8 mouse cellular contexts compared by ENCODE assay signal in the genomic region with DNA sequence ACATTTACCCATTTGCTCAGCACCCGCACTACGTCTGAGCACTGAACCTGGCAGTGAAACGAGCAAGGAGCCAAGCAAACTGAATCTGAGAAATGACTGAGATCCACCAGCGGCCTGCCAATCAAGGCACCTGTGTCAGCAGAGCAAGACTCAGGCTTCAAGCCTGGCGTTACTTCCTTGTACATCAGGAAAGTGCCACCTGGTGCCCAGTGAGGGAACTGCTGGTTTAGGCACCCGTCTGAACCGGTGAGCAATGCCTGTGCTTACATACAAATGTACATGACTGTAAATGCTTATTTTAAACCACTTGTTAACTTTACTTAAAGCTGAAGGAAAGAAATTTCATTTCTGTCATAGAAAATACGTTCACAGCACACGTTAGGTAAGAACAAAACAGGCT. TPM values are rescaled to one million over a fixed set of nuclear protein-coding genes. Genes with fewer than 3 reads are reported as not detected.
A peak's percentile ranks its signal among the peaks of the same experiment; 100 is the strongest.
DNase-seq lines count a peak whose midpoint lies in the region; ATAC-seq lines count a peak whose summit lies in the region.

No protein-coding gene starts in this region.

- peaks cover 13% of the 10 kb centered on the region; the same call in 1 of the 2 replicates for H3K4me1 ChIP-seq in hindbrain, embryonic 10.5 days (replicated peaks)
- 0 out of 2 replicates have a peak, but pooled peaks cover 2% of the 10 kb centered on the region for H3K4me1 ChIP-seq in hindbrain, embryonic 12.5 days
- no peaks in the 10 kb centered on the region for H3K4me1 ChIP-seq in hindbrain, embryonic 14.5 days (replicated peaks; ENCODE audit: control insufficient read depth, insufficient read depth, low read length)
- H3K4me1 ChIP-seq in midbrain, embryonic 16.5 days (ENCODE audit: control insufficient read depth, insufficient read depth, low read length): peaks cover 3% of the 10 kb centered on the region; the same call in 1 of the 2 replicates

- 21% methylated on average over 9 of the region's 9 CpGs for WGBS in hindbrain, embryonic 10.5 days
- 20% methylated on average over 9 of the region's 9 CpGs for WGBS in hindbrain, embryonic 12.5 days
- WGBS in hindbrain, embryonic 14.5 days: 18% methylated on average over 9 of the region's 9 CpGs
- 16% methylated on average over 9 of the region's 9 CpGs for WGBS in midbrain, embryonic 16.5 days

- H3K4me3 ChIP-seq in hindbrain, embryonic 10.5 days: no peak overlapping the region
- H3K4me3 ChIP-seq in hindbrain, embryonic 12.5 days: no peak overlapping the region
- no peak overlapping the region for H3K4me3 ChIP-seq in hindbrain, embryonic 14.5 days (replicated peaks; ENCODE audit: low read length)
- no peak overlapping the region for H3K4me3 ChIP-seq in midbrain, embryonic 16.5 days (ENCODE audit: low read depth, low read length)

- H3K9ac ChIP-seq in hindbrain, embryonic 12.5 days: no peak overlapping the region
- no peak overlapping the region for H3K9ac ChIP-seq in hindbrain, embryonic 14.5 days
- H3K9ac ChIP-seq in midbrain, embryonic 16.5 days (ENCODE audit: low read depth, low read length): no peak overlapping the region

- no peaks in the 10 kb centered on the region for H3K9me3 ChIP-seq in hindbrain, embryonic 10.5 days
- H3K9me3 ChIP-seq in hindbrain, embryonic 12.5 days (replicated peaks): no peaks in the 10 kb centered on the region
- H3K9me3 ChIP-seq in hindbrain, embryonic 14.5 days (ENCODE audit: control insufficient read depth, low read length): no peaks in the 10 kb centered on the region
- H3K9me3 ChIP-seq in midbrain, embryonic 16.5 days (replicated peaks; ENCODE audit: control insufficient read depth, low read length, poor library complexity, severe bottlenecking): no peaks in the 10 kb centered on the region

- no peaks in the 10 kb centered on the region for H3K36me3 ChIP-seq in hindbrain, embryonic 10.5 days
- H3K36me3 ChIP-seq in hindbrain, embryonic 12.5 days: no peaks in the 10 kb centered on the region
- no peaks in the 10 kb centered on the region for H3K36me3 ChIP-seq in hindbrain, embryonic 14.5 days (replicated peaks; ENCODE audit: control insufficient read depth, insufficient read depth)
- H3K36me3 ChIP-seq in midbrain, embryonic 16.5 days (ENCODE audit: control insufficient read depth, insufficient read depth, low read length): no peaks in the 10 kb centered on the region

- ATAC-seq in hindbrain, embryonic 12.5 days (ENCODE audit: low FRiP score): no peak
- no peak for ATAC-seq in hindbrain, embryonic 14.5 days (ENCODE audit: low FRiP score)
- 0 out of 2 replicates have a peak, but pooled peaks have one; percentile 60 for ATAC-seq in midbrain, embryonic 16.5 days

- DNase-seq in hindbrain, embryonic 10.5 days (ENCODE audit: low spot score): peak; percentile 83
- DNase-seq in cerebellum, adult 11-12 months: peak; percentile 71
- DNase-seq in forelimb bud, embryonic 11.5 days (ENCODE audit: low read depth, low spot score): peak; percentile 70
- DNase-seq in hindbrain, embryonic 14.5 days (ENCODE audit: low spot score): peak; percentile 92
- peak; percentile 37 to 67 for DNase-seq in left cerebral cortex, adult 8-10 months (ENCODE audit: low spot score in 2 of 2)
- peak; percentile 83 to 86 for DNase-seq in spleen, postnatal 36 days (ENCODE audit: low spot score in 2 of 2)

- H3K27ac ChIP-seq in hindbrain, embryonic 10.5 days: no peak overlapping the region
- no peak overlapping the region for H3K27ac ChIP-seq in hindbrain, embryonic 12.5 days
- no peak overlapping the region for H3K27ac ChIP-seq in hindbrain, embryonic 14.5 days
- H3K27ac ChIP-seq in midbrain, embryonic 16.5 days (ENCODE audit: low read length): no peak overlapping the region

- no peak overlapping the region for H3K4me2 ChIP-seq in hindbrain, embryonic 12.5 days (replicated peaks)
- H3K4me2 ChIP-seq in hindbrain, embryonic 14.5 days (replicated peaks): no peak overlapping the region
- H3K4me2 ChIP-seq in midbrain, embryonic 16.5 days (ENCODE audit: low read length): no peak overlapping the region

- no peaks in the 10 kb centered on the region for H3K27me3 ChIP-seq in hindbrain, embryonic 10.5 days (ENCODE audit: insufficient read depth, poor library complexity, severe bottlenecking)
- no peaks in the 10 kb centered on the region for H3K27me3 ChIP-seq in hindbrain, embryonic 12.5 days
- no peaks in the 10 kb centered on the region for H3K27me3 ChIP-seq in hindbrain, embryonic 14.5 days (ENCODE audit: control insufficient read depth, insufficient read depth, low read length)
- H3K27me3 ChIP-seq in midbrain, embryonic 16.5 days (ENCODE audit: control insufficient read depth, insufficient read depth, low read depth, low read length): no peaks in the 10 kb centered on the region

RNA-seq across cellular contexts. Expression of gene Foxj1, which starts 32.9 kb away (rescaled TPM):
- polyA plus RNA-seq in hindbrain, embryonic 10.5 days (2016; fragmentation: Nextera tagmentation; extraction: Ambion mirVana): 15.1 and 29.1 TPM in 2 replicates
- polyA plus RNA-seq in hindbrain, embryonic 12.5 days (2016; fragmentation: Nextera tagmentation; extraction: Ambion mirVana): 27.2 and 28.2 TPM in 2 replicates
- 13.1 and 16.2 TPM in 2 replicates for polyA plus RNA-seq in hindbrain, embryonic 14.5 days (2014; fragmentation: Nextera tagmentation; extraction: Ambion mirVana)
- total RNA-seq in left cerebral cortex, adult 8-10 months (2022): 1 to 10 TPM; 4.4 to 8.6 (median 4.7) TPM
- 12.1 and 13.6 TPM in 2 replicates for polyA plus RNA-seq in midbrain, embryonic 16.5 days (2015; fragmentation: Nextera tagmentation; extraction: Ambion mirVana)

RNA-seq across cellular contexts. Expression of gene Rnf157, which starts 44.7 kb away (rescaled TPM):
- polyA plus RNA-seq in hindbrain, embryonic 10.5 days (2016; fragmentation: Nextera tagmentation; extraction: Ambion mirVana): 9.5 and 16.9 TPM in 2 replicates
- polyA plus RNA-seq in hindbrain, embryonic 12.5 days (2016; fragmentation: Nextera tagmentation; extraction: Ambion mirVana): 44.8 and 47.2 TPM in 2 replicates
- 68.5 and 75.5 TPM in 2 replicates for polyA plus RNA-seq in hindbrain, embryonic 14.5 days (2014; fragmentation: Nextera tagmentation; extraction: Ambion mirVana)
- total RNA-seq in left cerebral cortex, adult 8-10 months (2022): 100 to 1,000 TPM; 242 to 283 (median 258) TPM
- 32.3 and 41.8 TPM in 2 replicates for polyA plus RNA-seq in midbrain, embryonic 16.5 days (2015; fragmentation: Nextera tagmentation; extraction: Ambion mirVana)
